Mouse (Mus musculus) layer of hippocampus, postnatal 14 days (tissue): ENCODE data around the gene Ccdc85c. TPM values are rescaled to one million over a fixed set of nuclear protein-coding genes. Genes with fewer than 3 reads are reported as not detected.
A peak's percentile ranks its signal among the peaks of the same experiment; 100 is the strongest.

Source experiments
- DNase-seq, 2 experiments: peaks; one replicate each; pipeline ENCODE4 v3.0.0; 2021 to 2022; ENCODE audit warnings: low spot score in 2 of 2, mixed read lengths in 1 of 2
- total RNA-seq, 2 experiments: library from RNA; stranded (reverse); gene quantifications; 2 replicates each; pipeline ENCODE4 v1.2.3; 2021

The Ccdc85c gene
- total RNA-seq, 2 experiments from 2014 or later = 55.9 to 57.4 TPM

- DNase-seq = no peak
Measured at GRCm38 (mm10) chr12:108301006-108301405, 25.8 kb upstream of the Ccdc85c start.

GRCm38 (mm10) chr12:108297033-108297432, 21.8 kb upstream of the Ccdc85c start:
- DNase-seq = no peak

- DNase-seq = no peak
Measured at GRCm38 (mm10) chr12:108294620-108295019, 19.4 kb upstream of the Ccdc85c start.

- DNase-seq = no peak
Measured at GRCm38 (mm10) chr12:108292957-108293356, 17.7 kb upstream of the Ccdc85c start.

GRCm38 (mm10) chr12:108292419-108292818, 17.2 kb upstream of the Ccdc85c start:
- DNase-seq = no peak

- no peak for DNase-seq
Measured at GRCm38 (mm10) chr12:108288127-108288880, 13.1 kb upstream of the Ccdc85c start.

- no peak for DNase-seq
Measured at GRCm38 (mm10) chr12:108287011-108287410, 11.8 kb upstream of the Ccdc85c start.

GRCm38 (mm10) chr12:108286381-108286780, 11.2 kb upstream of the Ccdc85c start:
- no peak for DNase-seq

GRCm38 (mm10) chr12:108285225-108286011, 10.2 kb upstream of the Ccdc85c start:
- no peak for DNase-seq

GRCm38 (mm10) chr12:108284455-108285224, 9.4 kb upstream of the Ccdc85c start:
- DNase-seq = no peak

GRCm38 (mm10) chr12:108278221-108278918, 3.1 kb upstream of the Ccdc85c start:
- DNase-seq = no peak

- DNase-seq = no peak
Measured at GRCm38 (mm10) chr12:108277341-108277841, 2.2 kb upstream of the Ccdc85c start.

GRCm38 (mm10) chr12:108275920-108276822, 946 bp upstream of the Ccdc85c start:
- peak in 1 of 2 experiments; percentile 61 for DNase-seq

GRCm38 (mm10) chr12:108275508-108275890, 274 bp upstream of the Ccdc85c start:
- DNase-seq = peak; percentile 95 to 97

- DNase-seq = no peak
Measured at GRCm38 (mm10) chr12:108274313-108274595, 971 bp downstream of the Ccdc85c start.

- no peak for DNase-seq
Measured at GRCm38 (mm10) chr12:108273466-108274312, 1.5 kb downstream of the Ccdc85c start.

- DNase-seq = no peak
Measured at GRCm38 (mm10) chr12:108272143-108272635, 3.0 kb downstream of the Ccdc85c start.

GRCm38 (mm10) chr12:108271351-108272142, 3.7 kb downstream of the Ccdc85c start:
- no peak for DNase-seq
